Mouse (Mus musculus): ENCODE data around the gene Hist1h2ah.

The Hist1h2ah gene

GRCm38 (mm10) chr13:22007121-22007510 lies 28.3 kb downstream of the Hist1h2ah start:
- H3K4me3 ChIP-seq (replicated peaks; ENCODE audit: low read length): peak overlapping the region; percentile 89
- H3K36me3 ChIP-seq (ENCODE audit: insufficient read depth, low read length): no peaks in the 10 kb centered on the region
- TF ChIP-seq CTCF (conservative IDR thresholded peaks at IDR 0.05; ENCODE audit: low read length): no peak
- TF ChIP-seq POU5F1 (IDR thresholded peaks at IDR 0.05; ENCODE audit: borderline replicate concordance, low read length): no peak
- no peak for TF ChIP-seq NANOG (IDR thresholded peaks at IDR 0.05; ENCODE audit: borderline replicate concordance, low read length)
- no peaks in the 10 kb centered on the region for H3K9me3 ChIP-seq (ENCODE audit: low read length)
- peaks cover 18% of the 10 kb centered on the region for H3K4me1 ChIP-seq (replicated peaks; ENCODE audit: low read depth, low read length)
- H3K27me3 ChIP-seq (ENCODE audit: insufficient read depth, low read length): peaks cover 93% of the 10 kb centered on the region

- TF ChIP-seq CTCF (conservative IDR thresholded peaks at IDR 0.05; ENCODE audit: low read length): no peak
- TF ChIP-seq NANOG (IDR thresholded peaks at IDR 0.05; ENCODE audit: borderline replicate concordance, low read length): no peak
- TF ChIP-seq POU5F1 (IDR thresholded peaks at IDR 0.05; ENCODE audit: borderline replicate concordance, low read length): no peak
- peak overlapping the region; percentile 89 for H3K4me3 ChIP-seq (replicated peaks; ENCODE audit: low read length)
Observed at GRCm38 (mm10) chr13:22006334-22007120, 28.8 kb downstream of the Hist1h2ah start.

GRCm38 (mm10) chr13:22005605-22006333 lies 29.6 kb downstream of the Hist1h2ah start:
- peaks cover 97% of the 10 kb centered on the region for H3K27me3 ChIP-seq (ENCODE audit: insufficient read depth, low read length)
- no peaks in the 10 kb centered on the region for H3K9me3 ChIP-seq (ENCODE audit: low read length)
- no peaks in the 10 kb centered on the region for H3K36me3 ChIP-seq (ENCODE audit: insufficient read depth, low read length)
- peak overlapping the region; percentile 89 for H3K4me3 ChIP-seq (replicated peaks; ENCODE audit: low read length)
- no peak for TF ChIP-seq POU5F1 (IDR thresholded peaks at IDR 0.05; ENCODE audit: borderline replicate concordance, low read length)
- TF ChIP-seq CTCF (conservative IDR thresholded peaks at IDR 0.05; ENCODE audit: low read length): no peak
- TF ChIP-seq NANOG (IDR thresholded peaks at IDR 0.05; ENCODE audit: borderline replicate concordance, low read length): no peak
- peaks cover 28% of the 10 kb centered on the region for H3K4me1 ChIP-seq (replicated peaks; ENCODE audit: low read depth, low read length)

More at GRCm38 (mm10) chr13:22006334-22007120, 28.8 kb downstream of the Hist1h2ah start:
- no peaks in the 10 kb centered on the region for H3K9me3 ChIP-seq (ENCODE audit: low read length)
- H3K4me1 ChIP-seq (replicated peaks; ENCODE audit: low read depth, low read length): peaks cover 24% of the 10 kb centered on the region
- H3K27me3 ChIP-seq (ENCODE audit: insufficient read depth, low read length): peaks cover 96% of the 10 kb centered on the region
- H3K36me3 ChIP-seq (ENCODE audit: insufficient read depth, low read length): no peaks in the 10 kb centered on the region

GRCm38 (mm10) chr13:22001823-22002222 lies 33.5 kb downstream of the Hist1h2ah start:
- Histone ChIP-seq H3K9me3 (ENCODE audit: low read length) (no peaks in the 10 kb centered on the region), H3K36me3 (ENCODE audit: insufficient read depth, low read length) (no peaks in the 10 kb centered on the region), H3K4me3 (replicated peaks; ENCODE audit: low read length) (no peak overlapping the region), H3K4me1 (replicated peaks; ENCODE audit: low read depth, low read length) (peaks cover 36% of the 10 kb centered on the region), H3K27me3 (ENCODE audit: insufficient read depth, low read length) (peaks cover 96% of the 10 kb centered on the region)
- TF ChIP-seq POU5F1 (IDR thresholded peaks at IDR 0.05; ENCODE audit: borderline replicate concordance, low read length) (no peak), NANOG (IDR thresholded peaks at IDR 0.05; ENCODE audit: borderline replicate concordance, low read length) (no peak), CTCF (conservative IDR thresholded peaks at IDR 0.05; ENCODE audit: low read length) (no peak)

- H3K9me3 ChIP-seq (ENCODE audit: low read length): no peaks in the 10 kb centered on the region
- peaks cover 39% of the 10 kb centered on the region for H3K4me1 ChIP-seq (replicated peaks; ENCODE audit: low read depth, low read length)
- no peaks in the 10 kb centered on the region for H3K36me3 ChIP-seq (ENCODE audit: insufficient read depth, low read length)
- H3K27me3 ChIP-seq (ENCODE audit: insufficient read depth, low read length): peaks cover 94% of the 10 kb centered on the region
- no peak overlapping the region for H3K4me3 ChIP-seq (replicated peaks; ENCODE audit: low read length)
- no peak for TF ChIP-seq POU5F1 (IDR thresholded peaks at IDR 0.05; ENCODE audit: borderline replicate concordance, low read length)
- TF ChIP-seq CTCF (conservative IDR thresholded peaks at IDR 0.05; ENCODE audit: low read length): no peak
- no peak for TF ChIP-seq NANOG (IDR thresholded peaks at IDR 0.05; ENCODE audit: borderline replicate concordance, low read length)
Observed at GRCm38 (mm10) chr13:22001346-22001745, 34.0 kb downstream of the Hist1h2ah start.

- TF ChIP-seq POU5F1 (IDR thresholded peaks at IDR 0.05; ENCODE audit: borderline replicate concordance, low read length) (no peak), CTCF (conservative IDR thresholded peaks at IDR 0.05; ENCODE audit: low read length) (no peak), NANOG (IDR thresholded peaks at IDR 0.05; ENCODE audit: borderline replicate concordance, low read length) (no peak)
- peaks cover 52% of the 10 kb centered on the region for H3K4me1 ChIP-seq (replicated peaks; ENCODE audit: low read depth, low read length)
- H3K4me3 ChIP-seq (replicated peaks; ENCODE audit: low read length): no peak overlapping the region
- H3K36me3 ChIP-seq (ENCODE audit: insufficient read depth, low read length): no peaks in the 10 kb centered on the region
- no peaks in the 10 kb centered on the region for H3K9me3 ChIP-seq (ENCODE audit: low read length)
- peaks cover 85% of the 10 kb centered on the region for H3K27me3 ChIP-seq (ENCODE audit: insufficient read depth, low read length)
Observed at GRCm38 (mm10) chr13:21999147-21999546, 36.2 kb downstream of the Hist1h2ah start.

- no peaks in the 10 kb centered on the region for H3K9me3 ChIP-seq (ENCODE audit: low read length)
- H3K4me3 ChIP-seq (replicated peaks; ENCODE audit: low read length): no peak overlapping the region
- peaks cover 52% of the 10 kb centered on the region for H3K4me1 ChIP-seq (replicated peaks; ENCODE audit: low read depth, low read length)
- no peak for TF ChIP-seq NANOG (IDR thresholded peaks at IDR 0.05; ENCODE audit: borderline replicate concordance, low read length)
- TF ChIP-seq CTCF (conservative IDR thresholded peaks at IDR 0.05; ENCODE audit: low read length): no peak
- no peak for TF ChIP-seq POU5F1 (IDR thresholded peaks at IDR 0.05; ENCODE audit: borderline replicate concordance, low read length)
- peaks cover 78% of the 10 kb centered on the region for H3K27me3 ChIP-seq (ENCODE audit: insufficient read depth, low read length)
- no peaks in the 10 kb centered on the region for H3K36me3 ChIP-seq (ENCODE audit: insufficient read depth, low read length)
Observed at GRCm38 (mm10) chr13:21998412-21998811, 37.0 kb downstream of the Hist1h2ah start.

GRCm38 (mm10) chr13:21997821-21998220 lies 37.5 kb downstream of the Hist1h2ah start:
- H3K4me1 ChIP-seq (replicated peaks; ENCODE audit: low read depth, low read length): peaks cover 55% of the 10 kb centered on the region
- no peaks in the 10 kb centered on the region for H3K36me3 ChIP-seq (ENCODE audit: insufficient read depth, low read length)
- H3K27me3 ChIP-seq (ENCODE audit: insufficient read depth, low read length): peaks cover 72% of the 10 kb centered on the region
- peak overlapping the region; percentile 78 for H3K4me3 ChIP-seq (replicated peaks; ENCODE audit: low read length)
- no peaks in the 10 kb centered on the region for H3K9me3 ChIP-seq (ENCODE audit: low read length)
- TF ChIP-seq CTCF (conservative IDR thresholded peaks at IDR 0.05; ENCODE audit: low read length) (no peak), NANOG (IDR thresholded peaks at IDR 0.05; ENCODE audit: borderline replicate concordance, low read length) (peak; percentile 89)

Measured in E14TG2a.4 (cell line).